Mouse (Mus musculus) spleen, postnatal 36 days (tissue): ENCODE results near the gene Irak1.

Experiments used
- DNase-seq, 2 experiments: peaks; one replicate each; pipeline ENCODE4 v3.0.0; 2022; ENCODE audit warnings: low spot score in 2 of 2, mixed read lengths in 1 of 2

Irak1 gene

GRCm38 (mm10) chrX:74023188-74024049 lies at the start of gene Irak1:
TSS of gene Irak1 (minus strand) at chrX:74023918.
- DNase-seq, result peak; percentile 81 to 84

- no peak for DNase-seq
Measured at GRCm38 (mm10) chrX:74070794-74071193, 47.1 kb upstream of the Irak1 start.

GRCm38 (mm10) chrX:74067891-74068290 lies 44.2 kb upstream of the Irak1 start:
- DNase-seq, result no peak

- DNase-seq, result no peak
Measured at GRCm38 (mm10) chrX:74045107-74045506, 21.4 kb upstream of the Irak1 start.

GRCm38 (mm10) chrX:74037702-74038375 lies 14.1 kb upstream of the Irak1 start:
- DNase-seq, result no peak

- no peak for DNase-seq
Measured at GRCm38 (mm10) chrX:74030000-74030399, 6.3 kb upstream of the Irak1 start.

GRCm38 (mm10) chrX:74022795-74023187 lies 927 bp downstream of the Irak1 start:
- no peak for DNase-seq

GRCm38 (mm10) chrX:74014597-74014996 lies 9.1 kb downstream of the Irak1 start:
- DNase-seq, result no peak

GRCm38 (mm10) chrX:74008063-74008462 lies 15.7 kb downstream of the Irak1 start:
- DNase-seq, result no peak

GRCm38 (mm10) chrX:74006401-74006800 lies 17.3 kb downstream of the Irak1 start:
- no peak for DNase-seq

- no peak for DNase-seq
Measured at GRCm38 (mm10) chrX:74003644-74004043, 20.1 kb downstream of the Irak1 start.

GRCm38 (mm10) chrX:74001024-74001423 lies 22.7 kb downstream of the Irak1 start:
- no peak for DNase-seq

GRCm38 (mm10) chrX:73998911-73999869 lies 24.5 kb downstream of the Irak1 start:
- DNase-seq, result peak; percentile 22 to 61

GRCm38 (mm10) chrX:73977783-73978182 lies 45.9 kb downstream of the Irak1 start:
- no peak for DNase-seq

- no peak for DNase-seq
Measured at GRCm38 (mm10) chrX:73976283-73976682, 47.4 kb downstream of the Irak1 start.

- DNase-seq, result no peak
Measured at GRCm38 (mm10) chrX:73972774-73973173, 50.9 kb downstream of the Irak1 start.

GRCm38 (mm10) chrX:73970781-73971180 lies 52.9 kb downstream of the Irak1 start:
- peak in 1 of 2 experiments; percentile 34 for DNase-seq

GRCm38 (mm10) chrX:73969729-73970128 lies 54.0 kb downstream of the Irak1 start:
- DNase-seq, result peak in 1 of 2 experiments; percentile 48

GRCm38 (mm10) chrX:73969167-73969566 lies 54.6 kb downstream of the Irak1 start:
- no peak for DNase-seq

GRCm38 (mm10) chrX:73967177-73968075 lies 56.3 kb downstream of the Irak1 start:
- peak; percentile 82 to 87 for DNase-seq
